Mouse (Mus musculus): ENCODE measurements around the gene Gid4. TPM values are rescaled to one million over a fixed set of nuclear protein-coding genes. Genes with fewer than 3 reads are reported as not detected.

Gid4 gene
- total and polyA plus RNA-seq, 3 experiments = 10.2 to 34.1 (median 25.6) TPM

GRCm38 (mm10) chr11:60474534-60474933 lies 57.6 kb downstream of the Gid4 start:
- no peak overlapping the region for H3K4me3 ChIP-seq (ENCODE audit: low read depth, low read length)
- H3K36me3 ChIP-seq (replicated peaks) = peaks cover 16% of the 10 kb centered on the region
- TF ChIP-seq GATA1 (IDR thresholded peaks at IDR 0.05; ENCODE audit: borderline replicate concordance, low read length) = no peak
- peaks cover 8% of the 10 kb centered on the region; the same call in 1 of the 2 replicates for H3K27me3 ChIP-seq (ENCODE audit: insufficient read depth, low read length)
- 0 out of 2 replicates have a peak, but pooled peaks cover 4% of the 10 kb centered on the region for H3K4me1 ChIP-seq (ENCODE audit: insufficient read depth, low read depth, low read length)
- no peaks in the 10 kb centered on the region for H3K9me3 ChIP-seq (replicated peaks)
- DNase-seq (ENCODE audit: low spot score) (no peak), ATAC-seq (ENCODE audit: extremely low read depth, insufficient number of reproducible peaks, low FRiP score, poor library complexity, severe bottlenecking) (no peak)

- Histone ChIP-seq H3K9me3 (replicated peaks) (no peaks in the 10 kb centered on the region), H3K36me3 (replicated peaks) (peaks cover 4% of the 10 kb centered on the region), H3K4me3 (ENCODE audit: low read depth, low read length) (no peak overlapping the region), H3K4me1 (ENCODE audit: insufficient read depth, low read depth, low read length) (0 out of 2 replicates have a peak, but pooled peaks cover 4% of the 10 kb centered on the region), H3K27me3 (ENCODE audit: insufficient read depth, low read length) (peaks cover 21% of the 10 kb centered on the region; the same call in 1 of the 2 replicates)
- no peak for ATAC-seq (ENCODE audit: extremely low read depth, insufficient number of reproducible peaks, low FRiP score, poor library complexity, severe bottlenecking)
- DNase-seq (ENCODE audit: low spot score) = no peak
- TF ChIP-seq CTCF (IDR thresholded peaks at IDR 0.05; ENCODE audit: low read depth, low read length) (no peak), GATA2 (IDR thresholded peaks at IDR 0.05; ENCODE audit: borderline replicate concordance, low read depth, low read length) (no peak), POLR2AphosphoS5 (IDR thresholded peaks at IDR 0.05; ENCODE audit: insufficient replicate concordance, low read depth, low read length) (no peak), GATA1 (IDR thresholded peaks at IDR 0.05; ENCODE audit: borderline replicate concordance, low read length) (no peak), TAL1 (conservative IDR thresholded peaks at IDR 0.05; ENCODE audit: low read depth, low read length) (no peak)
Measured at GRCm38 (mm10) chr11:60475668-60476362, 58.9 kb downstream of the Gid4 start.

DNA sequence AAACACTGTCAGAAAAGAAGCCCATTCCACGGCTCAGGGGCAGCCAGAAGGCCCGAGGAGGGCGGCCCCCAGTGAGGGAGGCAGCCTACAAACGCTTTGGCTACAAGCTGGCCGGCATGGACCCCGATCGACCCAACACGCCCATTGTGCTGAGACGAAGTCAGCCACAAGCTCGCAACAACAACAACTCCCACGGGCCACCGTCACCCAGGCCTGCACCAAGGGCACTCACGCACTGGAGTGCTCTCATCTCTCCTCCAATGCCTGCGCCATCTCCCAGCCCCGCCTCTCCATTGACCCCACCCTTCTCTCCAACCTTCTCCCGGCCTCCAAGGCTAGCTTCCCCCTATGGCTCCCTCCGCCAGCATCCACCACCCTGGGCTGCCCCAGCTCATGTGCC lies 61.2 kb downstream of the Gid4 start:
- H3K27me3 ChIP-seq (ENCODE audit: insufficient read depth, low read length) = peaks cover 32% of the 10 kb centered on the region; the same call in 1 of the 2 replicates
- no peak for DNase-seq (ENCODE audit: low spot score)
- no peaks in the 10 kb centered on the region for H3K36me3 ChIP-seq (replicated peaks)
- TF ChIP-seq POLR2AphosphoS5 (IDR thresholded peaks at IDR 0.05; ENCODE audit: insufficient replicate concordance, low read depth, low read length) (no peak), GATA1 (IDR thresholded peaks at IDR 0.05; ENCODE audit: borderline replicate concordance, low read length) (no peak), GATA2 (IDR thresholded peaks at IDR 0.05; ENCODE audit: borderline replicate concordance, low read depth, low read length) (no peak), TAL1 (conservative IDR thresholded peaks at IDR 0.05; ENCODE audit: low read depth, low read length) (no peak)
- no peak overlapping the region for H3K4me3 ChIP-seq (ENCODE audit: low read depth, low read length)
- no peak for ATAC-seq (ENCODE audit: extremely low read depth, insufficient number of reproducible peaks, low FRiP score, poor library complexity, severe bottlenecking)
- 0 out of 2 replicates have a peak, but pooled peaks cover 4% of the 10 kb centered on the region for H3K4me1 ChIP-seq (ENCODE audit: insufficient read depth, low read depth, low read length)
- H3K9me3 ChIP-seq (replicated peaks) = no peaks in the 10 kb centered on the region

- ATAC-seq (ENCODE audit: extremely low read depth, insufficient number of reproducible peaks, low FRiP score, poor library complexity, severe bottlenecking) = no peak
- Histone ChIP-seq H3K4me1 (ENCODE audit: insufficient read depth, low read depth, low read length) (peaks cover 3% of the 10 kb centered on the region), H3K9me3 (replicated peaks) (no peaks in the 10 kb centered on the region), H3K4me3 (ENCODE audit: low read depth, low read length) (no peak overlapping the region), H3K36me3 (replicated peaks) (no peaks in the 10 kb centered on the region), H3K27me3 (ENCODE audit: insufficient read depth, low read length) (peaks cover 44% of the 10 kb centered on the region)
- no peak for DNase-seq (ENCODE audit: low spot score)
- TF ChIP-seq TAL1 (conservative IDR thresholded peaks at IDR 0.05; ENCODE audit: low read depth, low read length) (no peak), CTCF (IDR thresholded peaks at IDR 0.05; ENCODE audit: low read depth, low read length) (no peak), GATA2 (IDR thresholded peaks at IDR 0.05; ENCODE audit: borderline replicate concordance, low read depth, low read length) (no peak), POLR2AphosphoS5 (IDR thresholded peaks at IDR 0.05; ENCODE audit: insufficient replicate concordance, low read depth, low read length) (no peak), GATA1 (IDR thresholded peaks at IDR 0.05; ENCODE audit: borderline replicate concordance, low read length) (no peak)
Measured at GRCm38 (mm10) chr11:60486267-60486666, 69.3 kb downstream of the Gid4 start.

DNA sequence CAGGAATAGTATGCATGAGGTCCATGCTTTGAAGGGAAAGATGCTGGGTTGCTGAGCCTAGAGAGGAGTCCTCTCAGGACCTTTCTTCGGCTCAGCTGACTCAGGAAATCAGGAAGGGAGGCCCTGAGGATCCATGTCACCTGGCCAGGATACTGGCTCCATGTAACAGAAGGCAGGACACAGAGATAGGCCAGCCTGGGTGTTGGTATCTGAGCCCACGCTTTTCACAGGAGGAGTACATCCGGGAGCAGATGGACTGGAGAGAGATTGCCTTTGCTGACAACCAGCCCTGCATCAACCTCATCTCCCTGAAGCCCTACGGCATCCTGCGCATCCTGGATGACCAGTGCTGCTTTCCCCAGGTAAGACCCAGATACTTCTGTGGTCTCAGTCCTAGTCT lies 75.8 kb downstream of the Gid4 start:
- H3K27me3 ChIP-seq (ENCODE audit: insufficient read depth, low read length) = peaks cover 57% of the 10 kb centered on the region
- no peak for ATAC-seq (ENCODE audit: extremely low read depth, insufficient number of reproducible peaks, low FRiP score, poor library complexity, severe bottlenecking)
- H3K36me3 ChIP-seq (replicated peaks) = no peaks in the 10 kb centered on the region
- H3K4me1 ChIP-seq (ENCODE audit: insufficient read depth, low read depth, low read length) = peaks cover 3% of the 10 kb centered on the region; the same call in 1 of the 2 replicates
- H3K9me3 ChIP-seq (replicated peaks) = no peaks in the 10 kb centered on the region
- no peak for TF ChIP-seq GATA2 (IDR thresholded peaks at IDR 0.05; ENCODE audit: borderline replicate concordance, low read depth, low read length)
- TF ChIP-seq CTCF (IDR thresholded peaks at IDR 0.05; ENCODE audit: low read depth, low read length) = no peak
- TF ChIP-seq GATA1 (IDR thresholded peaks at IDR 0.05; ENCODE audit: borderline replicate concordance, low read length) = no peak
- TF ChIP-seq TAL1 (conservative IDR thresholded peaks at IDR 0.05; ENCODE audit: low read depth, low read length) = no peak
- TF ChIP-seq POLR2AphosphoS5 (IDR thresholded peaks at IDR 0.05; ENCODE audit: insufficient replicate concordance, low read depth, low read length) = no peak
- no peak for DNase-seq (ENCODE audit: low spot score)
- no peak overlapping the region for H3K4me3 ChIP-seq (ENCODE audit: low read depth, low read length)

- H3K36me3 ChIP-seq (replicated peaks) = no peaks in the 10 kb centered on the region
- no peak for DNase-seq (ENCODE audit: low spot score)
Measured at GRCm38 (mm10) chr11:60495692-60496091, 78.7 kb downstream of the Gid4 start.

More at GRCm38 (mm10) chr11:60495692-60496091, 78.7 kb downstream of the Gid4 start:
- Histone ChIP-seq H3K4me1 (ENCODE audit: insufficient read depth, low read depth, low read length) (peaks cover 3% of the 10 kb centered on the region; the same call in 1 of the 2 replicates), H3K27me3 (ENCODE audit: insufficient read depth, low read length) (peaks cover 68% of the 10 kb centered on the region), H3K9me3 (replicated peaks) (no peaks in the 10 kb centered on the region), H3K4me3 (ENCODE audit: low read depth, low read length) (no peak overlapping the region)
- TF ChIP-seq GATA2 (IDR thresholded peaks at IDR 0.05; ENCODE audit: borderline replicate concordance, low read depth, low read length) (no peak), TAL1 (conservative IDR thresholded peaks at IDR 0.05; ENCODE audit: low read depth, low read length) (no peak), POLR2AphosphoS5 (IDR thresholded peaks at IDR 0.05; ENCODE audit: insufficient replicate concordance, low read depth, low read length) (no peak), GATA1 (IDR thresholded peaks at IDR 0.05; ENCODE audit: borderline replicate concordance, low read length) (no peak), CTCF (IDR thresholded peaks at IDR 0.05; ENCODE audit: low read depth, low read length) (no peak)
- ATAC-seq (ENCODE audit: extremely low read depth, insufficient number of reproducible peaks, low FRiP score, poor library complexity, severe bottlenecking) = no peak

Other genes with a start within 250 kb of the Gid4 start
- gene Srebf1, start 194.6 kb upstream of the Gid4 start, total RNA-seq (2014; fragmentation: Nextera tagmentation) = 79.4 and 137 TPM in 2 replicates
- 64.4 and 66.8 TPM in 2 replicates for gene Srebf1, start 194.6 kb upstream of the Gid4 start, total RNA-seq (2017)
- gene Srebf1, start 194.6 kb upstream of the Gid4 start, polyA plus RNA-seq (2012) = 276 and 322 TPM in 2 replicates
- 20.4 and 24.8 TPM in 2 replicates for gene Tom1l2, start 64.2 kb upstream of the Gid4 start, total RNA-seq (2014; fragmentation: Nextera tagmentation)
- 7.8 and 8.1 TPM in 2 replicates for gene Tom1l2, start 64.2 kb upstream of the Gid4 start, total RNA-seq (2017)
- 19.0 and 20.9 TPM in 2 replicates for gene Tom1l2, start 64.2 kb upstream of the Gid4 start, polyA plus RNA-seq (2012)
- 1.1 TPM in 1 of 2 replicates, not detected in the other for gene Drc3, start 63.8 kb upstream of the Gid4 start, total RNA-seq (2014; fragmentation: Nextera tagmentation)
- 0.99 and 1.4 TPM in 2 replicates for gene Drc3, start 63.8 kb upstream of the Gid4 start, total RNA-seq (2017)
- gene Drc3, start 63.8 kb upstream of the Gid4 start, polyA plus RNA-seq (2012) = 0.07 TPM in 2 replicates
- 33.6 and 48.0 TPM in 2 replicates for gene Atpaf2, start 1.3 kb downstream of the Gid4 start, total RNA-seq (2014; fragmentation: Nextera tagmentation)
- gene Atpaf2, start 1.3 kb downstream of the Gid4 start, total RNA-seq (2017) = 71.2 and 71.6 TPM in 2 replicates
- gene Atpaf2, start 1.3 kb downstream of the Gid4 start, polyA plus RNA-seq (2012) = 55.1 and 56.4 TPM in 2 replicates
- gene Drg2, start 37.4 kb downstream of the Gid4 start, total RNA-seq (2014; fragmentation: Nextera tagmentation) = 52.1 and 55.7 TPM in 2 replicates
- gene Drg2, start 37.4 kb downstream of the Gid4 start, total RNA-seq (2017) = 42.0 and 57.6 TPM in 2 replicates
- gene Drg2, start 37.4 kb downstream of the Gid4 start, polyA plus RNA-seq (2012) = 56.3 and 62.0 TPM in 2 replicates
- gene Myo15, start 52.2 kb downstream of the Gid4 start, total RNA-seq (2014; fragmentation: Nextera tagmentation) = 0.08 and 0.10 TPM in 2 replicates
- 0.05 and 0.17 TPM in 2 replicates for gene Myo15, start 52.2 kb downstream of the Gid4 start, total RNA-seq (2017)
- gene Myo15, start 52.2 kb downstream of the Gid4 start, polyA plus RNA-seq (2012) = 0.03 TPM in 1 of 2 replicates, not detected in the other
- gene Alkbh5, start 119.2 kb downstream of the Gid4 start, total RNA-seq (2014; fragmentation: Nextera tagmentation) = 97.2 and 109 TPM in 2 replicates
- 43.5 and 46.5 TPM in 2 replicates for gene Alkbh5, start 119.2 kb downstream of the Gid4 start, total RNA-seq (2017)
- gene Alkbh5, start 119.2 kb downstream of the Gid4 start, polyA plus RNA-seq (2012) = 33.8 and 39.3 TPM in 2 replicates

Data from G1E (cell line).